Mouse (Mus musculus): ENCODE measurements around the gene Tbpl2. TPM values are rescaled to one million over a fixed set of nuclear protein-coding genes. Genes with fewer than 3 reads are reported as not detected.

Gene Tbpl2
- polyA plus RNA-seq, 1 experiment, result not detected

- H3K4me3 ChIP-seq, result no peak overlapping the region
- no peak overlapping the region for H3ac ChIP-seq (ENCODE audit: control insufficient read depth, insufficient read length)
- no peaks in the 10 kb centered on the region for H3K27me3 ChIP-seq (ENCODE audit: control insufficient read depth, insufficient read depth, insufficient read length)
- H3K4me2 ChIP-seq (ENCODE audit: low read depth), result no peak overlapping the region
- no peaks in the 10 kb centered on the region for H3K79me2 ChIP-seq (ENCODE audit: control insufficient read depth, insufficient read depth)
- no peaks in the 10 kb centered on the region for H3K36me3 ChIP-seq (ENCODE audit: control insufficient read depth, insufficient read depth)
- TF ChIP-seq TCF3 (IDR thresholded peaks at IDR 0.05; ENCODE audit: insufficient read length, low read depth) (no peak), CEBPB (IDR thresholded peaks at IDR 0.05; ENCODE audit: insufficient read depth, poor library complexity, severe bottlenecking) (no peak), POLR2AphosphoS2 (IDR thresholded peaks at IDR 0.05; ENCODE audit: insufficient read length, low read depth) (no peak), MAX (IDR thresholded peaks at IDR 0.05; ENCODE audit: low read depth) (no peak), REST (IDR thresholded peaks at IDR 0.05; ENCODE audit: insufficient read depth, insufficient read length) (no peak), TCF12 (IDR thresholded peaks at IDR 0.05; ENCODE audit: insufficient read depth, poor library complexity, severe bottlenecking) (no peak), E2F4 (IDR thresholded peaks at IDR 0.05; ENCODE audit: insufficient read depth) (no peak), MYOD1 (IDR thresholded peaks at IDR 0.05; ENCODE audit: control insufficient read depth in 1 of 3, insufficient read length in 2 of 3, low read depth in 2 of 3) (no peak), SRF (IDR thresholded peaks at IDR 0.05; ENCODE audit: control insufficient read depth, insufficient read length, low read depth) (no peak), POLR2A (IDR thresholded peaks at IDR 0.05; ENCODE audit: insufficient read length, low read depth) (no peak), USF1 (IDR thresholded peaks at IDR 0.05; ENCODE audit: low read depth) (no peak), MYOG (IDR thresholded peaks at IDR 0.05; ENCODE audit: control insufficient read depth in 1 of 3, insufficient read depth in 1 of 3, insufficient read length in 2 of 3, low read depth in 2 of 3) (no peak)
Observed at GRCm38 (mm10) chr2:24042901-24043300, 53.5 kb downstream of the Tbpl2 start.

GRCm38 (mm10) chr2:24040531-24040930 is 55.9 kb downstream of the Tbpl2 start:
- Histone ChIP-seq H3K27me3 (ENCODE audit: control insufficient read depth, insufficient read depth, insufficient read length) (no peaks in the 10 kb centered on the region), H3K4me3 (no peak overlapping the region), H3K79me2 (ENCODE audit: control insufficient read depth, insufficient read depth) (no peaks in the 10 kb centered on the region), H3K4me2 (ENCODE audit: low read depth) (no peak overlapping the region), H3ac (ENCODE audit: control insufficient read depth, insufficient read length) (no peak overlapping the region), H3K36me3 (ENCODE audit: control insufficient read depth, insufficient read depth) (no peaks in the 10 kb centered on the region)
- no peak for TF ChIP-seq E2F4 (IDR thresholded peaks at IDR 0.05; ENCODE audit: insufficient read depth)
- TF ChIP-seq POLR2AphosphoS2 (IDR thresholded peaks at IDR 0.05; ENCODE audit: insufficient read length, low read depth), result no peak
- TF ChIP-seq REST (IDR thresholded peaks at IDR 0.05; ENCODE audit: insufficient read depth, insufficient read length), result no peak
- TF ChIP-seq TCF12 (IDR thresholded peaks at IDR 0.05; ENCODE audit: insufficient read depth, poor library complexity, severe bottlenecking), result no peak

Other genes with a start within 250 kb of the Tbpl2 start
- gene Hnmt, start 47.2 kb downstream of the Tbpl2 start, polyA plus RNA-seq (2012; fragmentation: generic; extraction: Trizol), result not detected
- not detected for gene Il1f8, start 56.6 kb upstream of the Tbpl2 start, polyA plus RNA-seq (2012; fragmentation: generic; extraction: Trizol)
- gene Il1f9, start 89.9 kb upstream of the Tbpl2 start, polyA plus RNA-seq (2012; fragmentation: generic; extraction: Trizol), result not detected
- gene Il1f6, start 118.8 kb upstream of the Tbpl2 start, polyA plus RNA-seq (2012; fragmentation: generic; extraction: Trizol), result not detected
- gene Il1f5, start 180.4 kb upstream of the Tbpl2 start, polyA plus RNA-seq (2012; fragmentation: generic; extraction: Trizol), result not detected
- gene Il1f10, start 194.6 kb upstream of the Tbpl2 start, polyA plus RNA-seq (2012; fragmentation: generic; extraction: Trizol), result not detected
- gene Il1rn, start 240.3 kb upstream of the Tbpl2 start, polyA plus RNA-seq (2012; fragmentation: generic; extraction: Trizol), result 0.41 TPM

Data from myocyte (in vitro differentiated cells).